Mouse (Mus musculus) heart, embryonic 12.5 days (tissue): ENCODE results near the gene Cx3cr1. TPM values are rescaled to one million over a fixed set of nuclear protein-coding genes. Genes with fewer than 3 reads are reported as not detected.
"Not testable (repeated sequence)": the region's sequence is repeated elsewhere in the genome, so short reads cannot be mapped to it uniquely, and the experiment has no call there.

Experiments
- ATAC-seq: fragments of 200-750 bp; cut with Nextera tagmentation; 2 replicates; pipeline ENCODE4 v1.8.0; 2017; ENCODE audit warnings: moderate TSS enrichment, moderate library complexity; ENCODE audit not compliant: insufficient number of reproducible peaks, low FRiP score
- H3K27ac ChIP-seq: fragments of 300-500 bp; sonication (generic); 2 replicates; pipeline ENCODE4 v1.5.1; 2016; ENCODE audit warnings: mild to moderate bottlenecking, moderate library complexity; ENCODE audit not compliant: poor library complexity, severe bottlenecking
- H3K27me3 ChIP-seq: fragments of 300-500 bp; sonication (generic); replicated peaks from 2 replicates; pipeline ENCODE4 v1.6.1; 2016; ENCODE audit warnings: mild to moderate bottlenecking, moderate library complexity
- H3K36me3 ChIP-seq: fragments of 300-500 bp; sonication (generic); 2 replicates; pipeline ENCODE4 v1.6.1; 2016; ENCODE audit warnings: mild to moderate bottlenecking, moderate library complexity
- H3K4me1 ChIP-seq: fragments of 300-500 bp; sonication (generic); replicated peaks from 2 replicates; pipeline ENCODE4 v1.6.1; 2016; ENCODE audit warnings: mild to moderate bottlenecking
- H3K4me2 ChIP-seq: fragments of 300-500 bp; sonication (generic); 2 replicates; pipeline ENCODE4 v1.6.1; 2016; ENCODE audit warnings: mild to moderate bottlenecking, moderate library complexity
- H3K4me3 ChIP-seq: fragments of 300-500 bp; sonication (generic); 2 replicates; pipeline ENCODE4 v1.5.1; 2016; ENCODE audit warnings: mild to moderate bottlenecking
- H3K9ac ChIP-seq: fragments of 300-500 bp; sonication (generic); 2 replicates; pipeline ENCODE4 v1.6.1; 2016; ENCODE audit warnings: mild to moderate bottlenecking, moderate library complexity
- H3K9me3 ChIP-seq: fragments of 300-500 bp; sonication (generic); replicated peaks from 2 replicates; pipeline ENCODE4 v1.6.1; 2016; ENCODE audit warnings: mild to moderate bottlenecking, moderate library complexity
- WGBS: fragments of 180-500 bp; shearing (Covaris S2); methylation state at CpG from one replicate; pipeline ENCODE4 v1.1.7; 2016; 5-methylcytosine and 5-hydroxymethylcytosine counted together
- polyA plus RNA-seq: library from polyadenylated mRNA; unstranded; fragments of >200 nt; fragmentation: Nextera tagmentation; extraction: Ambion mirVana; gene quantifications from 2 replicates; pipeline ENCODE4 v1.2.1, GENCODE M21; 2016

Cx3cr1 gene
- polyA plus RNA-seq, 1 experiment from 2014 or later: 4.9 TPM

DNA sequence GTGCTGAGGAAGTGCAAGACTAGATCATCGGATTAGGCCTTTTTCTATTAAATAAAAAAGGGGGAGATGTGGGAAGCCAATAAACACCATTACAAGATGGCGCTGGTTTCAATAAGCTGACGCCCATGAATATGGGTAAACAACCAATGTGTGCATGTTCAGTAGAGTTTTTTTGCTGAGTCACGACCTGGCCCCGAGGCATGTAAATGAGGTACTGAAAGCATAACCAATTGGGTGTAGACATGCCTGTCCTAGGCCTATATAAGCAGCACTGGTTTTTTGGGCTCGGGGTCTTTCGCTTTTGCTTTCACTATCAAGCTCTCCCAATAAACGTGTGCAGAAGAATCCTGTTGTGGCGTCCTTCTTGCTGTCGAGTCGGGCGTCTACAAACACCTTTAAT lies 39.3 kb upstream of the Cx3cr1 start:
- not testable (repeated sequence) for H3K4me1 ChIP-seq, H3K4me2 ChIP-seq, ATAC-seq, H3K4me3 ChIP-seq, H3K27me3 ChIP-seq, H3K9ac ChIP-seq, H3K9me3 ChIP-seq, H3K36me3 ChIP-seq, H3K27ac ChIP-seq
- WGBS: 88% methylated on average over 12 of the region's 12 CpGs

DNA sequence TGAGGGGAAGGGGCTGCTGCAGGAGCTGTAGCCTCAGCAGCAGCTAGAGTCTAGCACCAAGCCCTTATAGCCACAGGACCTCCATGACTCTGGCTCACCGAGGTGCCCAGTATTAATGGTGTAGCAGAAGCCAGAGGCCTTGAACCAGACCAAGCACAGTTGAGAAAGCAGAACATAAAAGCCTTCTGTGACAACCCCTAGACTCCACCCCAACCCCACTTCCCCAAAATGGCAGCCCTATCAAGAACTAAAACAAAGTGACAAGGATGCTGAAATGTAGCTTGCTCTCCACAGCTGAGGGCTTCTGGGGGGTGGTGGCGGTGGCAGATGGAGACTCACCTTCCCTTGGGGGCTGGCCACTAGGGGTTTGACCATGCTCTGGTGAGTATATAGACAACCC lies 31.5 kb upstream of the Cx3cr1 start:
- H3K27ac ChIP-seq: no peak overlapping the region
- no peak overlapping the region for H3K4me2 ChIP-seq
- no peaks in the 10 kb centered on the region for H3K27me3 ChIP-seq
- no peak for ATAC-seq
- no peak overlapping the region for H3K9ac ChIP-seq
- WGBS: 98% methylated on average over 2 of the region's 2 CpGs
- H3K36me3 ChIP-seq: no peaks in the 10 kb centered on the region
- no peaks in the 10 kb centered on the region for H3K4me1 ChIP-seq
- peaks cover 17% of the 10 kb centered on the region for H3K9me3 ChIP-seq
- no peak overlapping the region for H3K4me3 ChIP-seq

DNA sequence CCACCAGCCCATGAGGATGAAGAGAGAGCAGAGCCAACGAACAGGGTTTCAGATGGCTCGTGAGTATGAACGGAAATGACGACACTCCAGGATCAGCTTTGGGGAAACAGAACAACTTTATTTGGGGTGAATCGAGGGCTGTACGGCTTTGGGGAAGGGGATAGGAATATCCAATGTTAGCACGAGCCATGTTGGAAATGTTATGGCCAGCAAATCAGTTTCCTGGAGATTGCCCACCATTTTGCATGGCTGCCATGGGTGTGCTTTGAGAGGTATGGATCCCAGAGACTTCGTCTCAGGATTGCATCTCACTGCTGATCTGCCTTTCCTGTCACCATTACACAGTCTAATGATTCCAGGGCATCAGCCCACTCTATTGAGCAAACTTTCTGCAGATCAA lies 29.6 kb upstream of the Cx3cr1 start:
- ATAC-seq: no peak
- Histone ChIP-seq H3K4me1 (no peaks in the 10 kb centered on the region), H3K27me3 (no peaks in the 10 kb centered on the region), H3K4me2 (no peak overlapping the region), H3K4me3 (no peak overlapping the region), H3K9me3 (peaks cover 17% of the 10 kb centered on the region), H3K27ac (no peak overlapping the region), H3K9ac (no peak overlapping the region), H3K36me3 (no peaks in the 10 kb centered on the region)
- WGBS: 84% methylated on average over 8 of the region's 8 CpGs

DNA sequence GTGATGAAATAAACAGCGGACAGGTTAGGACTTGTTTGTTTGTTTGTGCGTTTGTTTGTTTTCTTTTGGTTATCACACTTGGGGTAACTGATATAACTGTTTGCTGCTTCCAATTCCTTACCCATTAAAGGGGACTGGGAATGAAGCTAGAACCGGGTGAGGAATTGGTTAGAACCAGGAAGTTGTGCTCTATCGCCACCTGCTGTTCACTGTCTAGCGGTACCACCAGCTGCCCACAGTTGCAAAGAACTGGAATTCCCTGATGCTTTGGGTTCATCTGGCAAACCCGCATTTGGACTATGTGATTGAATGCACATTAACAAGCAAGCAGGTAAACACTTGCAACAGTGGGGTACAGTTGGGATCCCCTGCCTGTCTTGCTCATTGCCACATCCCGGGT lies 29.0 kb upstream of the Cx3cr1 start:
- peaks cover 13% of the 10 kb centered on the region for H3K9me3 ChIP-seq
- 18% methylated on average over 7 of the region's 7 CpGs for WGBS
- H3K27ac ChIP-seq: no peak overlapping the region
- ATAC-seq: no peak
- no peaks in the 10 kb centered on the region for H3K27me3 ChIP-seq
- H3K4me3 ChIP-seq: no peak overlapping the region
- H3K4me1 ChIP-seq: no peaks in the 10 kb centered on the region
- H3K36me3 ChIP-seq: no peaks in the 10 kb centered on the region
- H3K4me2 ChIP-seq: no peak overlapping the region
- H3K9ac ChIP-seq: no peak overlapping the region

DNA sequence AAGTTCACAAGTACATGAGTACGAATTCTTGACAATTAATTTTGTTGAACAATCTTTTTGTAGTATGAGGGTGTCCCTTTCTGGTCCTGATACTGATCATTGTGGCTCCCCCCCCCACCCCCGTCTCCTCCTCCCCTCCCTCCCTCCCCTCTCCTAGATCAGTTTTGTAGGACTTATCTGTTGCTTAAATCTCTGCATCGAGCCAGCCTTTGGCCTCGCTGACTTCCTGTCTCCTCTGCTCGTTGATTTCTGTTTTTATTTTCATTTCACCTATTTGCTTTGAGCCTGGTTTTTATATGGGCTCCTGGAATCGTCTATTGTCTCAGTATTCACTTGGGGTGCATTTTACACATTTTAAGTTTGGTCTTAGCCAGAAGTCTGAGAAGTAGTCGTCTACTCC lies 26.2 kb upstream of the Cx3cr1 start:
- H3K27me3 ChIP-seq: no peaks in the 10 kb centered on the region
- H3K36me3 ChIP-seq: no peaks in the 10 kb centered on the region
- H3K4me2 ChIP-seq: no peak overlapping the region
- H3K9ac ChIP-seq: no peak overlapping the region
- H3K9me3 ChIP-seq: no peaks in the 10 kb centered on the region
- 71% methylated on average over 7 of the region's 7 CpGs for WGBS
- no peaks in the 10 kb centered on the region for H3K4me1 ChIP-seq
- no peak for ATAC-seq
- no peak overlapping the region for H3K4me3 ChIP-seq
- H3K27ac ChIP-seq: no peak overlapping the region

DNA sequence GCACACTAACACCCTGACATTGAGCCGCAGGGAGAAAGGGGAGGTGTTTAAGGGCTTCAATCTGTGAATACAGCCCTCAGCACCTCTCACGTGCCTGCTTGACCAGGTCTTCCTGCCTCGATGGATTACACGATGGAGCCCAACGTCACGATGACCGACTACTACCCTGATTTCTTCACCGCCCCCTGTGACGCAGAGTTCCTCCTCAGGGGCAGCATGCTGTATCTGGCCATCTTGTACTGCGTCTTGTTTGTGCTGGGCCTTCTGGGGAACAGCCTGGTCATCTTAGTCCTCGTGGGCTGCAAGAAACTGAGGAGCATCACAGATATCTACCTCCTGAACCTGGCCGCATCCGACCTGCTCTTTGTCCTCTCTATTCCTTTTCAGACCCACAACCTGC lies 24.0 kb upstream of the Cx3cr1 start:
- Histone ChIP-seq H3K9me3 (peaks cover 8% of the 10 kb centered on the region; the same call in 1 of the 2 replicates), H3K4me1 (no peaks in the 10 kb centered on the region), H3K4me3 (no peak overlapping the region), H3K9ac (no peak overlapping the region), H3K4me2 (no peak overlapping the region), H3K36me3 (no peaks in the 10 kb centered on the region), H3K27ac (no peak overlapping the region), H3K27me3 (no peaks in the 10 kb centered on the region)
- ATAC-seq: no peak
- 80% methylated on average over 13 of the region's 13 CpGs for WGBS

DNA sequence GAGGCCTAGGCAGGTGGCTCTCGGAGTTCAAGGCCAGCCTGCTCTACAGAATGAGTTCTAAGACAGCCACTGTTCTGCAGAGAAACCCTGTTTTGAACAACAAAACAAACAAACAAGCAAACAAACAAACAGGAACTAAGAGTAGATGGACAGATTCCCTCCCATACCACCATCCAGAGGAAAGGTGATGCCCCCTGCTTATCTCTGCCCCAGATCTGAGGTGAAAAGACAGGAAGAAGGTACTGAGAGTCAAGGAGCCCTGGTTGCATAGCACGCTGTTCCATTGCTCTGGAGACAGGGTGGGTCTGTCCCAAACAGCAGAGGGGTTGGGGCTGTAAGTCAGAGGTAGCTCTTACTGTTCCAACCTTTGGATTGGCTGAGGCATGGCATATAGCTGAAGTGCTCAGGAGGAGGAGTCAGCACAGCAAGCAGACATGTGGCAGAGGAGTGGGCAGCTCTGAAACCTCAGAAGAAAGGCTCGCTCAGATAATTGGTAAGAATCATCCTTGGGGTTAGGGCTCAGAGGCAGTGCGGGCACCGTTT lies 22.1 kb upstream of the Cx3cr1 start, which contains the start of gene Ccr8:
Gene Ccr8 (plus strand): TSS at position 419 of the 543 bp plus-strand sequence.
- ATAC-seq: no peak
- Histone ChIP-seq H3K27ac (no peak within 1 kb of the TSS), H3K9ac (no peak within 1 kb of the TSS), H3K9me3 (peaks cover 8% of the 10 kb centered on the region; the same call in 1 of the 2 replicates), H3K4me1 (no peaks in the 10 kb centered on the region), H3K4me2 (no peak within 1 kb of the TSS), H3K36me3 (no peaks in the 10 kb centered on the region), H3K27me3 (no peaks in the 10 kb centered on the region), H3K4me3 (no peak within 1 kb of the TSS)
- WGBS: 72% methylated on average over 5 of the region's 5 CpGs

DNA sequence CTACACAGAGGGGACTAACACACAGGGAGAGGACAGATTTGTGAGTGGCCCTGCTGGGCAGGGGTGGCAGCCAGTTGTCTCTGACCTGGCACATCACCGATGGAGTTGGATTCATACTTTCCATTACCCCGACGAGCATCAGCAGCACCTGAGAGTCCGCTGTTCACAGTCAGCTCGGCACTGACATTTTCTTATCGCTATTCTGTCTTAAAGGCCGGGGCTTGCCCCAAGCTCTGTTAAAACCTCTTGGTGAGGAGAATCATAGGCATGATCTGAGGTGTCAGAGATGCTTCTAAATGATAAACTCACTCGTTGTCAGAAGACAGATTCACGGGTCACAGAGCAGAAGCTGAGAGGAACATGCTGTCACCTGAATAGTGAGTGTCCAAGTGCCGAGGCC lies 21.4 kb upstream of the Cx3cr1 start:
- Histone ChIP-seq H3K36me3 (no peaks in the 10 kb centered on the region), H3K27ac (no peak overlapping the region), H3K4me3 (no peak overlapping the region), H3K9me3 (peaks cover 8% of the 10 kb centered on the region; the same call in 1 of the 2 replicates), H3K4me2 (no peak overlapping the region), H3K4me1 (no peaks in the 10 kb centered on the region), H3K9ac (no peak overlapping the region), H3K27me3 (no peaks in the 10 kb centered on the region)
- ATAC-seq: no peak
- WGBS: 77% methylated on average over 10 of the region's 10 CpGs

DNA sequence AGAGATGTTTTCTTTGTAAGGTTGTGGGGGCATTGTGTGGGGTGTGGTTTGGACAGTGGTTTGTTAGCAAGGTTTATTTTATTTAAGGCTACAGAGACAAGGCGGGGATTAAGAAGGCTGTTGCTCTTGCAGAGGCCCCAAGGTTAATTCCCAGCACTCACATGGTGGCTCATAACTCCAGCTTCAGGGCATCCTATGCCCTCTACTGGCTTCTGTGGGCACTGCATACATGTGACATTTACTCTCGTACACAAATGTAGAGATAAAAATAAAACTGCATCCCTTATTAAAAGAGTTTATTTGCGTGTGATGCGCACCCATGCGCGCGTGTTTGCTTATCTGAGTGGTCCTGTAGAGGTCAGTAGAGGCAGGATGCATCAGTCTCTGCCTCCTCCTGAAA lies 19.4 kb upstream of the Cx3cr1 start:
- WGBS: 73% methylated on average over 7 of the region's 7 CpGs
- Histone ChIP-seq H3K4me3 (no peak overlapping the region), H3K27ac (no peak overlapping the region), H3K4me2 (no peak overlapping the region), H3K36me3 (no peaks in the 10 kb centered on the region), H3K4me1 (no peaks in the 10 kb centered on the region), H3K9ac (no peak overlapping the region), H3K27me3 (no peaks in the 10 kb centered on the region), H3K9me3 (peaks cover 8% of the 10 kb centered on the region; the same call in 1 of the 2 replicates)
- no peak for ATAC-seq

DNA sequence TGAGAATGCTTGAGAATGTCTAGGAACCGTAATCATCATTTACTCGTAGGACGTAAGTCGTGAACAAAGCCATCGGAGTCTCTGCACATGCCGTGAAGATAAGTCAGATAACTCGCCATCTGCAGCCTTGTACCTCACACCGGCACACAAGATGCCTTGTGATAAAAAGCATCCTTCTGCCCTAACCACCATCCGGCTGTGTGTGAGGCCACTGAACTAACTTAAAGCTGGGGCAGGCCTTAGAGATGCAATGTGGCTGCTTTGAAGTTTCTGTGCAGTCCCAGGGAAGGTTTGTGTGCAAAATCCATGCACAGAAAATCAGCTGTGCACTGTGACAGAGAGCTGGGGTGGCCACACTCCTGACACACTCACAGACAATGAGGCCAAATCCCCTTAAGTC lies 14.7 kb upstream of the Cx3cr1 start:
- ATAC-seq: no peak
- peaks cover 11% of the 10 kb centered on the region; the same call in 1 of the 2 replicates for H3K9me3 ChIP-seq
- H3K4me1 ChIP-seq: no peaks in the 10 kb centered on the region
- H3K36me3 ChIP-seq: no peaks in the 10 kb centered on the region
- no peak overlapping the region for H3K4me2 ChIP-seq
- H3K27ac ChIP-seq: no peak overlapping the region
- 0 out of 2 replicates have a peak, but pooled peaks cover 3% of the 10 kb centered on the region for H3K27me3 ChIP-seq
- H3K4me3 ChIP-seq: no peak overlapping the region
- 77% methylated on average over 9 of the region's 9 CpGs for WGBS
- H3K9ac ChIP-seq: no peak overlapping the region

DNA sequence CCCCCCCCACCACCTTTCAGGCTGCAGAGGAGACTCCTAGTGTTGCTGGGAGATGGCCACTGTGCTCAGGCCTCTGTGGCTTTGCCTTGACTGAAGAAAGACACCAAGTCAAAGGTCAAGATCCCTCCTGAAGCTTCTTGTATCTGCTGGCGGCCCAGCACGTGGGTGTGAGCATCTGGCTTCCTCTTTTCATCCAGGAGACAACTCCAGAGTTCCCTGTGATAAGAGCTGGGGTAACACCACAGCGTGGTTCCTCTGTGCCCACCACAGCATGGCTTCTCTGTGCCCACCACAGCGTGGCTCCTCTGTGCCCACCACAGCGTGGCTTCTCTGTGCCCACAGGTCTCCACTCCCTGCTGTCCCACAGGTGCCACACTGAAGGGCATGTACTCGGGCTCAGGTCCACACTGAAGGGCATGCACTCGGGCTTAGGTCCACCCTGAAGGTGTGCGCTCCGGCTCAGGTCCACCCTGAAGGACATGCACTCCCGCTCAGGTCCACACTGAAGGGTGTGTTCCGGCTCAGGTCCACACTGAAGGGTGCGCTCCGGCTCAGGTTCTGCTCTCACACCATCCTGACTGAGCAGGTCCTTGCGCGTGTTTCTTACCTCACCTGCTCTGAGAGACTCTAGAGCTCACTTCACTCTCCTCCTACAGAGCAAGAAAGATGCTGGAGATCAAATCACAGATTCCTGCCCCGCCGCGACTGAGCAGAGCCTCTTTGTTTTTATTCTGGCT lies 13.6 kb upstream of the Cx3cr1 start:
- H3K27me3 ChIP-seq: 0 out of 2 replicates have a peak, but pooled peaks cover 3% of the 10 kb centered on the region
- no peaks in the 10 kb centered on the region for H3K36me3 ChIP-seq
- no peak overlapping the region for H3K27ac ChIP-seq
- H3K4me3 ChIP-seq: no peak overlapping the region
- H3K4me2 ChIP-seq: no peak overlapping the region
- ATAC-seq: no peak; the same call in 1 of the 2 replicates
- 0 out of 2 replicates have a peak, but pooled peaks cover 4% of the 10 kb centered on the region for H3K9me3 ChIP-seq
- 74% methylated on average over 18 of the region's 18 CpGs for whole genome bisulfite sequencing
- H3K9ac ChIP-seq: no peak overlapping the region
- no peaks in the 10 kb centered on the region for H3K4me1 ChIP-seq
